Mouse (Mus musculus): Measurements from ENCODE around the gene Zc3hav1l.

Gene Zc3hav1l

DNA sequence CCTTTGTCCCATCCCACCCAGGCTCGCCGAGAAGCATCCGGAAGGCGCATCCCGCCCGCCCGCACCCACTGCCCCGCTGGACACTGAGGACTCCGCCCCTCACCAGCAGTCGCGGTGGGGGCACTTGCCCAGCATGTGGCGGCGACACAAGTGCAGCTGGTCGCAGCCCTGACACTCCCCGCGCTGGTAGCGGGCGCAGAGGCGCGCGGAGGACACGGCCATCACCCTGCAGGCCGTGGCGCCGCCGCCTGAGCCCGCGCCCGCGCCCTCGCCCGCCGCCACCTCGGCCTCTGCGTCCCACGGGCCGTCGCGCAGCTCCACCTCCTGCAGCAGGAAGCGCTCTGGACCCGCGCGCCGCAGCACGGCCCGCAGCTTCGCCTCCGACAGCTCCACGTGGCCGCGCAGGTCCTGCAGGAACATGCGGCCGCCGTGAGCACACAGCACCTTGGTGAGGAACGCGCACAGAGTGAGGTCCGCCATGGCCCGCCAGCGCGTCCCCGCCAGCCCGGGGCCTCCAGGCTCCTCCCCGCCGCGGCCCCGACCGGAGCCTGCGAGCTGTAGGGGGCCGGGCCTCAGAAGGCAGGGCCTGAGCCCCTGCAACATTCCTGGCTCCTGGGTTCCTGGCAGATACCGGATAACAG is at the start of gene Zc3hav1l:
TSS of gene Zc3hav1l (minus strand) at position 499 of the 641 bp plus-strand sequence.
- DNase-seq (ENCODE audit: extremely low read depth, low read depth) = peak; percentile 21

- DNase-seq (ENCODE audit: extremely low read depth, low read depth) = no peak
These were observed 48.8 kb upstream of the Zc3hav1l start for GRCm38 (mm10) chr6:38347875-38348274.

DNA sequence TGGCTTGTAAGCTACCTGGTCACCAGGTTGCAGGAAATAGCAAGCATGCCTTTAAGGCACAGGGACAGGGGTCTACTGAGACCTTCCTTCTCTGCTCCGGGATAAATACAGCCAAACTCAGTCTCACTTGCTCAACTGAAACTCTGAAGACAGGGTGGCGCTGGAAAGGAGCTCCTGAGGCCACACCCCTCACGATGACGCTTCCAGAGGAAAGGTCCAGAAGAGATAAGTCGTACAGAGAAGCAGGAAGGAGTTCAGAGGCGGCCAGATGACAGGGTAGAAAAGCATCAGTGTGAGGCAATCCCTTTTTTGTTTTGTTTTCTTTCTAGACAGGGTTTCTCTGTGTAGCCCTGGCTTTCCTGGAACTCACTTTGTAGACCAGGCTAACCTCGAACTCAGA is 46.7 kb upstream of the Zc3hav1l start:
- DNase-seq (ENCODE audit: extremely low read depth, low read depth) = peak; percentile 72

DNA sequence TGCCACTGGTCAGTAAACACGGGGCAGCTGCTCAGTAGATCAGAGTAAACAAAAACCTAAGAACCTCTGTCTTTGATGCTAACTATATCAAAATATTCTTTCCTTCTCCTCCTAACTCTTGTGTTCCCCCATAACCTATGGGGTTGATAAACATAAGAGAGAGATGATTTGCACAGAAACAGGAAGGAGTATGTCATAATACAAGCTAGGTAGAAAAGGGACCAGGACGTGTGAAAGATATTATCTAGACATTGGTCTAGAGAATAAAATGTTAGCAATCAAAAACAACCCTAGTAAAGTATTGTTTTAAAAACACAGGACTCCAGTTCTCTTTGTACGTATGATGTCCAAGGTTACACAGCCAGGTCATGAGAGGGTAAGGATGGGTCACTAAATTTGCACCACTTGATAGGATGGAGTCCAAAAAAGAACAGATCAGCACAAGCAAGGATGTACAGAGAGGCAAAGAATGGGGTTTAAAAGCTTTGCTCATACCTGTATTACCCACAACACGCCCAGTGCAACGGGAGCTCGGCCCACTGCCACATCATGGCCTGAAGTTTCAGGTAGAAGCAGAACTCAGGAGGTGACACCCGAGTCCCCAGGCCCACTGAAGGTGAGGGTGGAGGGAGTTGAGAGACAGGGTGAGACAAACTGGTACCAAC is 45.1 kb upstream of the Zc3hav1l start:
- DNase-seq (ENCODE audit: extremely low read depth, low read depth) = no peak

- DNase-seq (ENCODE audit: extremely low read depth, low read depth) = no peak
These were observed 44.5 kb upstream of the Zc3hav1l start for GRCm38 (mm10) chr6:38343581-38343980.

GRCm38 (mm10) chr6:38342666-38342992 is 43.6 kb upstream of the Zc3hav1l start:
- DNase-seq (ENCODE audit: extremely low read depth, low read depth) = no peak

GRCm38 (mm10) chr6:38341751-38342665 is 42.9 kb upstream of the Zc3hav1l start:
- peak; percentile 84 for DNase-seq (ENCODE audit: extremely low read depth, low read depth)

DNA sequence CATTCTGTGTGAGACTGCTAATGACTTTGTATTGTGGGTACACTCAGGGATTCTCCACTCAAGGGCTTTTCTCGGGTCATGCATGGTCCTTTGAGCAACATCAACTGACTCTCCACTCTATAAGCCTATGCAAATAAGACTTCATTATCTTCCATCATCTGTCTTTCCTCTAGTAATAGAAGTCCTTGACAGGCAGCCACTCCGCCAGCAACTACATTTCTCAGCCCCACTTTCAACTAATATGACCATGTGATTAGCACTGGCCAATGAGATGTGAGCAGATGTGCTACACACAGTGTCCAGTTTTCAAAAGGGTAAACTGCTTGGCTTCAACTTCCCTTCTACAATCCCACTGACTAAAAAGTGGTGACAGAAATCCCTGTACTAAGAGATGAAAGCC is 40.0 kb upstream of the Zc3hav1l start:
- DNase-seq (ENCODE audit: extremely low read depth, low read depth) = no peak

- no peak for DNase-seq (ENCODE audit: extremely low read depth, low read depth)
These were observed 38.9 kb upstream of the Zc3hav1l start for GRCm38 (mm10) chr6:38337951-38338350.

DNA sequence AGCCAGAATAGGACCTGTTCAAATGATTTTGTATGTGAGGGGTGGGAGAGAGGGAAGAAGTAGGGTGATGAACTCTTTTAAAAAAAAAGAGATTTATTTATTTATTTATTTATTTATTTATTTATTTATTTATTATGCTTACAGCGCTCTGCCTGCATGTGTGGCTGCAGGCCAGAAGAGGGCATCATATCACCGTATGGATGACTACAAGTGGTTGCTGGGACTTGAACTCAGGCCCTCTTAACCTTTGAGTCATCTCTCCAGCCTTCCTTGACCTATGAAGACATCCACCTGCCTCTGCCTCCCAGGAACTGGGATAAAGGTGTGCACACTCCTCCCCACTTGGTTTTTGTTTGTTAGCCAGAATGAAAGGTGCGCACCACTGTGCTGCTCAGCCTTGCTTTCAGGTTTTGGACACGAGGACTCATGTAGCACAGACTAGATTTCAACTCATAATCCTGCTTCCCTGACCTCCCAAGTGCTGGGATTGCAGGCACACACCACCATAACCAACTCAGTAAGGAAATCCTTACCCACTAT is 38.2 kb upstream of the Zc3hav1l start:
- no peak for DNase-seq (ENCODE audit: extremely low read depth, low read depth)

- no peak for DNase-seq (ENCODE audit: extremely low read depth, low read depth)
These were observed 36.2 kb upstream of the Zc3hav1l start for GRCm38 (mm10) chr6:38335264-38335663.

GRCm38 (mm10) chr6:38326596-38326995 is 27.5 kb upstream of the Zc3hav1l start:
- DNase-seq (ENCODE audit: extremely low read depth, low read depth) = no peak

GRCm38 (mm10) chr6:38320621-38321020 is 21.6 kb upstream of the Zc3hav1l start:
- DNase-seq (ENCODE audit: extremely low read depth, low read depth) = peak; percentile 76

GRCm38 (mm10) chr6:38316050-38316449 is 17.0 kb upstream of the Zc3hav1l start:
- DNase-seq (ENCODE audit: extremely low read depth, low read depth) = peak; percentile 15

GRCm38 (mm10) chr6:38309741-38310140 is 10.7 kb upstream of the Zc3hav1l start:
- DNase-seq (ENCODE audit: extremely low read depth, low read depth) = no peak

GRCm38 (mm10) chr6:38304981-38305380 is 5.9 kb upstream of the Zc3hav1l start:
- no peak for DNase-seq (ENCODE audit: extremely low read depth, low read depth)

DNA sequence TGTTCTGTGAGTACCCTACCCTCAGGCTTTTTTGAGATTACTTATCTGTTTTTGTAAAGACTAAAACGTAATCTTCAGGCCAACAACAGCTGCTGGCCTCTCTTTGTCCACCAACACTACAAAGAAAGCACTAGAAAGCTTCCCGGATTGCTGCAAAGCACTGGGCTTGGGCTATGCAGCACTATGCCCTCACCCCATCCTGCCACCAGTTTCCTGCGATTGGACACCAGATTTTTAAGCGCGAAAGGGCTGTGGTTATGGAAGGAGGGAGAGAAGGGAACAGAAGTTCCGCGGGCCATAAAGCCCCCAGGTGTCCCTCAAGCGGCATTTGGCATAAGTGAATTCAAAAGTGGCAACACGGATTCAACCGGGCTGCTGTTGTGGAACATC is 818 bp downstream of the Zc3hav1l start:
- DNase-seq (ENCODE audit: extremely low read depth, low read depth) = peak; percentile 19

DNA sequence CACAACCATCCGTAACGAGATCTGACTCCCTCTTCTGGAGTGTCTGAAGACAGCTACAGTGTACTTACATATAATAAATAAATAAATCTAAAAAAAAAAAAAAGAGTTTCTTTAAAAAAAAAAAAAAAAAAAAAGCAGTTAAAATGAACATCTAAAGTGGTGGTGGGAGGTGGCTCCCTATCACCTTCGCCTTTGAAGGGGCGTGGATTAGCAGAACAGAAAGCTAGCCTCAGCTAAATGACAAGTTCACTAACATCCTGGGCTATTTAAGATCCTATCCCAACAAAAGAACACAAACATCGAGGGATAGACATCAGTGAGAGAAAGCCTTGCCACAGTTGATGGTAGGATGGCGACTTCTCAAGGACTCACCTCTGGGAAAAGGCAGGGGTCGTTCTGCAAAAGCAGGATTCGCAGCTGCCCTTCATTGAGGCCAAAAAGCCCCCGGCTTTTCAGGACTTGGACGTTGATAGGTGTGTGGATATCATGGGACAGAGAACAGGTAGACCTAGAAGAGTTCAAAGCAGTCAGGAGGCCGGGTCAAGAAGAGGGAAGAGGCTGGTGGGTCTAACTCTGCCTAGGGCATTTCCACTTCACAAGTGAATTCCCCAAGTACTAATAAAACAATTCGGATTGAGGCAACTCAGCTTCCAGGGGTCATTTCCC is 1.3 kb downstream of the Zc3hav1l start:
- no peak for DNase-seq (ENCODE audit: extremely low read depth, low read depth)

DNA sequence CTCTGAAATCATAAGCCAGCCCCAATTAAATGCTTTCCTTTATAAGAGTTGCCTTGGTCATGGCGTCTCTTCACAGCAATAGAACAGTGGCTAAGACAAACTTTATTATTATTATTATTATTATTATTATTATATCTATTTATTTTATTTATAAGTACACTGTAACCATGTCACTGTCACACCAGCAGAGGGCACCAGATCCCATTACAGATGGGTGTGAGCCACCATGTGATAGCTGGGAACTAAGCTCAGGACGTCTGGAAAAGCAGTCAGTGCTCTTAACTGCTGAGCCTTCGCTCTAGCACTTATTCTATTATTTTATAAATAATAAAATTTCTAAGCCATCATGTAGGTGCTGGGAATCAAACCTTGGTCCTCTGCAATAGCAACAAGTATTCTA is 5.4 kb downstream of the Zc3hav1l start:
- no peak for DNase-seq (ENCODE audit: extremely low read depth, low read depth)

DNA sequence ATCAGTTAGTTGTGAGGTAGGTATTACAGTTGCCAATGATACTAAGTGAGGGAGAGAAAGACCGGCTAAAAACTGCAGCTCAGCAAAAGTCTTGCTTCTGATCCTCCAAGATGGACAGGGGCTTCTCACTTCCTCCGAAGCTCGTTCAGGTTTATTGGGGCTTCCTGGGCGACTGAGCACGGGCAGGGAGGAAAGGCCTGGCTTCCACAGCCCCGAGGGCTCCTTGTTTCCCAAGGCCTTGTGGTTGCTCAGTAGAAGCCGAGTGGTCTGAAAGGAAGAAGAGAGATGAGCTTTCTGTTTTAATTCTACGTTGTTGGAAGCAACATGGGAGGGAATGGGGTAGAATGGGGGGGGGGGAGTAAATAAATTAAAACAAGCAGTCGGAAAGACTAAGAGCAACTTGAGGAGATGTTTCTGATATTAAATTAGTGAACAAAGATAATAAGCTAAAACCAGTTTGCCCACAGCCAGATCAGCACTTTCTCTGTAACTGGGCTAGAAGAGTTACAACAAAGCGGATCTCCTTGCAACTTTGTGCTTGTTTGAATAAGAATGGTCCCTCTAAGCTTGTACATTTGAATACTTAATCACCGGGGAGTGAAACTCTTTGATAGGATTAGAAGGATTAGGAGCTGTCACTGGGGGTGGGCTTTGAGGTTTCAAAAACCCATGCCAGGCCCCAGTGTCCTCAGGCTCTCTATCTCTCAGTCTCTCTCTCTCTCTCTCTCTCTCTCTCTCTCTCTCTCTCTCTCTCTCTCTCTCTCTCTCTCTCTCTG is 6.0 kb downstream of the Zc3hav1l start:
- DNase-seq (ENCODE audit: extremely low read depth, low read depth) = no peak

GRCm38 (mm10) chr6:38284422-38284821 is 14.6 kb downstream of the Zc3hav1l start:
- no peak for DNase-seq (ENCODE audit: extremely low read depth, low read depth)
